8 mouse cellular contexts compared by ENCODE assay signal in genomic region chr7:142663931-142664421, GRCm38 (mm10). TPM values are rescaled to one million over a fixed set of nuclear protein-coding genes. Genes with fewer than 3 reads are reported as not detected.
DNase-seq lines count a peak whose midpoint lies in the region.

No protein-coding gene starts in this region.

- no peak overlapping the region; the same call in 1 of the 2 replicates for H3K27ac ChIP-seq in midbrain, embryonic 10.5 days (replicated peaks)

- WGBS in midbrain, embryonic 10.5 days, result under 1% methylated on average over 53 of the region's 53 CpGs

- intact Hi-C loops in heart, postnatal 14 days (cut with DNase I), result no loop called here

- peaks cover 90% of the 10 kb centered on the region for H3K27me3 ChIP-seq in midbrain, embryonic 10.5 days (ENCODE audit: low read depth, poor library complexity, severe bottlenecking)

- H3K36me3 ChIP-seq in midbrain, embryonic 10.5 days, result no peaks in the 10 kb centered on the region

- H3K9me3 ChIP-seq in midbrain, embryonic 10.5 days (replicated peaks), result peaks cover 6% of the 10 kb centered on the region; the same call in 1 of the 2 replicates

- peak overlapping the region; percentile 37 for H3K4me3 ChIP-seq in midbrain, embryonic 10.5 days

- DNase-seq in heart, adult 11 months, result peak; percentile 34
- no peak for DNase-seq in heart, adult 18-20 months
- DNase-seq in ZHBTc4 (ENCODE audit: low read depth, low spot score), result peak; percentile 42
- DNase-seq in heart, postnatal 14 days, result peak; percentile 58 to 61
- DNase-seq in midbrain, embryonic 10.5 days (ENCODE audit: low spot score), result peak; percentile 52
- no peak for DNase-seq in cerebellum, adult 11 months
- no peak for DNase-seq in right cerebral cortex, adult 18-20 months
- DNase-seq in adrenal gland, adult 18-20 months (ENCODE audit: low spot score in 2 of 2), result no peak

- peaks cover 29% of the 10 kb centered on the region for H3K4me1 ChIP-seq in midbrain, embryonic 10.5 days

RNA-seq across cellular contexts. Expression of gene Igf2, which starts 2.6 kb away (rescaled TPM):
- 10 to 100 TPM; 47.4 to 56.7 TPM for total RNA-seq in heart, adult 18-20 months (2021)
- total RNA-seq in heart, postnatal 14 days (2021), result 100 to 1,000 TPM; 349 to 384 TPM
- polyA plus RNA-seq in midbrain, embryonic 10.5 days (2016; fragmentation: Nextera tagmentation; extraction: Ambion mirVana), result 151 and 161 TPM in 2 replicates
- total RNA-seq in adrenal gland, adult 18-20 months (2021), result 10 to 100 TPM; 15.2 to 22.1 TPM

RNA-seq across cellular contexts. Expression of gene Gm49394, which starts 5.8 kb away (rescaled TPM):
- not detected for total RNA-seq in heart, adult 18-20 months (2021)
- total RNA-seq in heart, postnatal 14 days (2021), result not detected
- polyA plus RNA-seq in midbrain, embryonic 10.5 days (2016; fragmentation: Nextera tagmentation; extraction: Ambion mirVana), result not detected in 2 replicates
- not detected for total RNA-seq in adrenal gland, adult 18-20 months (2021)

Comparison
In these comparisons a context has a peak if more than half of its experiments do, and no peak if none do; other contexts are left out.
1. DNase-seq: peak in heart, adult 11 months (single experiment), ZHBTc4 (single experiment), heart, postnatal 14 days (2 of 2) and midbrain, embryonic 10.5 days (single experiment); none in heart, adult 18-20 months (0 of 2), cerebellum, adult 11 months (single experiment), right cerebral cortex, adult 18-20 months (single experiment) and adrenal gland, adult 18-20 months (0 of 2).
2. RNA of gene Igf2, which starts 2.6 kb away (total RNA-seq): 349 to 384 TPM in heart, postnatal 14 days; 47.4 to 56.7 TPM in heart, adult 18-20 months and 15.2 to 22.1 TPM in adrenal gland, adult 18-20 months; every median in the first group is over 4 times any median in the second.